Mouse (Mus musculus): Measurements from ENCODE around the gene Kcnk15.

DNA sequence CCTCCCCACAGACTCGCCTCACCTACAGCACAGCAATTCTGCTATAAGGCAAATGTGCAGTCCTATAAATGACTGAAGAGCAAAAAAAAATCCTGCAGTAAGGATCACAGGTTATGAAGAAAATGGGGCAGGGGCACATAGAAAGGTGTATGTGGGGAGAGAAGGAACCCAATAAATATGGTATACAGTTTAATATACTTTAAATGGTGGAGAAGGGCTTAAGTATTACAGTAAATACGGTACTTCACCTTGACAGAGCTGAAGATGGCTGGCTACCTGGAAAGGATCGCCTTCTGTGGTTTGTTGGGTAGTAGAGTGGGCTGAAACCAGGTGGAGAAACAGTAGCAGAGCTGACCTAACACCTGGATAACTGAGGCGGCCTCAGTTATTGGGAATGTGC, 17.8 kb downstream of the Kcnk15 start:
- TF ChIP-seq POLR2A (IDR thresholded peaks at IDR 0.05; ENCODE audit: extremely low read depth, insufficient read depth, low read length) (no peak), CTCF (IDR thresholded peaks at IDR 0.05; ENCODE audit: extremely low read depth, insufficient read depth, low read length) (no peak)
